Mouse (Mus musculus): ENCODE measurements around the gene Tfap4. TPM values are rescaled to one million over a fixed set of nuclear protein-coding genes. Genes with fewer than 3 reads are reported as not detected.
A peak's percentile ranks its signal among the peaks of the same experiment; 100 is the strongest.
"Not testable (repeated sequence)": the region's sequence is repeated elsewhere in the genome, so short reads cannot be mapped to it uniquely, and the experiment has no call there.

Tfap4 gene
- polyA plus RNA-seq, 1 experiment from 2014 or later = 31.5 TPM

DNA sequence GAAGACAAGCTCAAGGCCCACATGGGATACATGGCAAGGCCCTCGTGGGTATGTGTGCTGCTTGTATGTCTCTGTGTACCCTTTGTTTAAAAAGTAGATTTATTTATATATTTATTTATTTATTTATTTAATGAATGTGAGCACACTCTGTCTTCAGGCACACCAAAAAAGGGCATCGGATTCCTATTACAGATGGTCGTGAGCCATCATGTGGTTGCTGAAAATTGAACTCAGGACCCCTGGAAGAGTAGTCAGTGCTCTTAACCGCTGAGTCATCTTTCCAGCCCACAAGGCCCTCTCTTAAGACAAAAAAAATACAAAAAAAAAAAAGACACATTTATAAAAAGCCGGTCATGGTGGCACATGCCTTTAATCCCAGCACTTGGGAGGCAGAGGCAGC is 12.0 kb downstream of the Tfap4 start:
- Histone ChIP-seq H3K27me3 (no peaks in the 10 kb centered on the region), H3K9ac (no peak overlapping the region), H3K4me1 (peaks cover 15% of the 10 kb centered on the region), H3K4me3 (no peak overlapping the region), H3K4me2 (replicated peaks) (no peak overlapping the region), H3K9me3 (no peaks in the 10 kb centered on the region), H3K27ac (no peak overlapping the region), H3K36me3 (peaks cover 58% of the 10 kb centered on the region)
- no peak for ATAC-seq (ENCODE audit: insufficient number of reproducible peaks, insufficient read depth, low FRiP score, low TSS enrichment)
- WGBS = 87% methylated on average over 5 of the region's 5 CpGs

DNA sequence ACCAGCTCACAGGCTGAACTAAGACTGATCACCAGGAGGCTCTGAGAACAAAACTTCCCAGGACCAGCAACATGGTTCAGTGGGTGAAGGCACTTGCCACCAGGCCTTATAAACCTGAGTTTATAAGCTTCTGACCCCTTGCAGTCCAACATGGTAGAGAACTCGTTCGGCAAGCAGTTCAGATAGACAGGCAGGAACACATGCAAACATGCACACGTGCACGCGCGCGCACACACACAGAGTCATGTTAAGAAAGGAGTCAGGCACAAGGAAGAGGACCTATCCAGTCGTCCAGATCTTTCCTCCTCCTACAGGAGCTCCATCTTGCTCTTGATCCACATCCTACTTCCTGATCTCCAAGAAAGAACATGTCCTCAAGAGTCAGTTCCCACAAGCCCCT is 12.8 kb downstream of the Tfap4 start:
- Histone ChIP-seq H3K4me1 (peaks cover 12% of the 10 kb centered on the region), H3K36me3 (peaks cover 58% of the 10 kb centered on the region), H3K9ac (no peak overlapping the region), H3K4me2 (replicated peaks) (no peak overlapping the region), H3K27me3 (no peaks in the 10 kb centered on the region), H3K9me3 (no peaks in the 10 kb centered on the region), H3K4me3 (no peak overlapping the region), H3K27ac (no peak overlapping the region)
- ATAC-seq (ENCODE audit: insufficient number of reproducible peaks, insufficient read depth, low FRiP score, low TSS enrichment) = no peak
- WGBS = 92% methylated on average over 8 of the region's 8 CpGs

DNA sequence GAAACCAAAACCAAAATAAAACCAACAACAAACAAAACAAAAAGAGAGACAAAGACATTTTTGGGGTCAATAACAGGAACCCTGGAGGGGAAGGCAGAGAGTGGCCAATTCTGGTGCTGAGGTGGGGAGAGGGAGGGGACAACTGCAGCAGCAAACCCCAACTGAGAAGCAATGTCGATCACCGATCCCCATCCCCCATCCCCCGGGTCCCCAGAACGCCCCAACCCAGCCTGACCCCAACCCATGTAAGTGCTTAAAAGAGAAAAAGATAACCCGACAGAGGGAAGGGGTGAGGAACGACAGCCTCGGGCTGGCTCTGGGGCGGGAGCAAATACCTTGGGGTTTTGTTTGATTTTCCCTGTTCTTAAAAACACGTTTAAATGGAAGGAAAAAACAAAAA is 14.8 kb downstream of the Tfap4 start:
- H3K27ac ChIP-seq = no peak overlapping the region
- peaks cover 46% of the 10 kb centered on the region for H3K36me3 ChIP-seq
- no peak for ATAC-seq (ENCODE audit: insufficient number of reproducible peaks, insufficient read depth, low FRiP score, low TSS enrichment)
- H3K4me1 ChIP-seq = 0 out of 2 replicates have a peak, but pooled peaks cover 5% of the 10 kb centered on the region
- 74% methylated on average over 9 of the region's 9 CpGs for WGBS
- H3K4me2 ChIP-seq (replicated peaks) = no peak overlapping the region
- no peak overlapping the region for H3K9ac ChIP-seq
- H3K4me3 ChIP-seq = no peak overlapping the region
- H3K27me3 ChIP-seq = no peaks in the 10 kb centered on the region
- H3K9me3 ChIP-seq = no peaks in the 10 kb centered on the region

DNA sequence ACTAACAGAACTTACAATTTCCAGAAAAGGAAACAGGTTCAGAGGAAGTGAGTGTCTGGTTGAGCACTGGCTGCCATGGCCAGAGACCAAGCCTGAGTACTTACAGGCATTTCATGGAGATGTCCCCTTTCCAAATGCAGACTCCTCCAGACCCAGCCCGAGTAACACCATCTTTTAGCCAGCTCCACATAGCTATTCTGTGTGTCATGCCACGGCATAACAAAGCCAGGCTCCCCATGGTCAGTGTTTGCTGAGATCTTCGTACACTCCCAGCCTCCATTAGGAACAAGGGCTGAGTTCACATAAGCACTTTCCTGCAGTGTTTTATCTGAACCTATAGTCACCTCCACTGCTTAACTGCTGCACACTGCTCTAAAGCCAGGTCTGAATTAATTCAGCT is 16.4 kb downstream of the Tfap4 start:
- ATAC-seq (ENCODE audit: insufficient number of reproducible peaks, insufficient read depth, low FRiP score, low TSS enrichment) = no peak
- H3K27ac ChIP-seq = no peak overlapping the region
- H3K9me3 ChIP-seq = no peaks in the 10 kb centered on the region
- no peaks in the 10 kb centered on the region for H3K27me3 ChIP-seq
- H3K36me3 ChIP-seq = peaks cover 30% of the 10 kb centered on the region
- no peak overlapping the region for H3K4me3 ChIP-seq
- WGBS = 80% methylated on average over 3 of the region's 3 CpGs
- H3K4me1 ChIP-seq = 0 out of 2 replicates have a peak, but pooled peaks cover 5% of the 10 kb centered on the region
- no peak overlapping the region for H3K4me2 ChIP-seq (replicated peaks)
- H3K9ac ChIP-seq = no peak overlapping the region

DNA sequence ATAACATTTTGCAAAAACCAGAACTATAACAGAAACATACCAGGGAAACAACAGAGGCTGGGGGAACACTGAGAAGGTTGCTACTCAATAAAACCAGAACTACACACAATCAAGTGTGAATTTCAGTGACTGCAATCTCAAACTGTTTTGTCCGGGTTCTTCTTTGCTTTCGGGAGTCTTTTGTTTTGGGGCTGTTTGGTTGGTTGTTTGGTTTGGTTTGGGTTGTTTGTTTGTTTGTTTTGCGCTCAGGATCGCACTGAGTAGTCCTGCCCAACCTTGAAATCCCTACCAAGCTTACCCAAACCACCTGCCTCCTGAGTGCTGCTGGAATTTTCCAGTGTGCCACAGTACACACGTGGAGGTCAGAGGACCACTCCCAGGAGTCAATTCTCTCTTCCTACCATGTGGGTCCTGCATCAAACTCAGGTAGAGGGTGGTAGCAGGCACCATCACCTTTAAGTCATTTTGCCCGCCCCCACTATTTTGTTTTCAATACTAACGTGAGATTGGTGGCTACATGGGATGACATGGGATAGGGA is 17.3 kb downstream of the Tfap4 start:
- peaks cover 24% of the 10 kb centered on the region for H3K36me3 ChIP-seq
- H3K4me2 ChIP-seq (replicated peaks) = peak overlapping the region; percentile 50
- no peaks in the 10 kb centered on the region for H3K27me3 ChIP-seq
- H3K4me1 ChIP-seq = peaks cover 8% of the 10 kb centered on the region; the same call in 1 of the 2 replicates
- H3K4me3 ChIP-seq = peak overlapping the region; percentile 41
- no peak overlapping the region for H3K9ac ChIP-seq
- H3K9me3 ChIP-seq = no peaks in the 10 kb centered on the region
- 44% methylated on average over 7 of the region's 7 CpGs for WGBS
- no peak for ATAC-seq (ENCODE audit: insufficient number of reproducible peaks, insufficient read depth, low FRiP score, low TSS enrichment)
- H3K27ac ChIP-seq = no peak overlapping the region

DNA sequence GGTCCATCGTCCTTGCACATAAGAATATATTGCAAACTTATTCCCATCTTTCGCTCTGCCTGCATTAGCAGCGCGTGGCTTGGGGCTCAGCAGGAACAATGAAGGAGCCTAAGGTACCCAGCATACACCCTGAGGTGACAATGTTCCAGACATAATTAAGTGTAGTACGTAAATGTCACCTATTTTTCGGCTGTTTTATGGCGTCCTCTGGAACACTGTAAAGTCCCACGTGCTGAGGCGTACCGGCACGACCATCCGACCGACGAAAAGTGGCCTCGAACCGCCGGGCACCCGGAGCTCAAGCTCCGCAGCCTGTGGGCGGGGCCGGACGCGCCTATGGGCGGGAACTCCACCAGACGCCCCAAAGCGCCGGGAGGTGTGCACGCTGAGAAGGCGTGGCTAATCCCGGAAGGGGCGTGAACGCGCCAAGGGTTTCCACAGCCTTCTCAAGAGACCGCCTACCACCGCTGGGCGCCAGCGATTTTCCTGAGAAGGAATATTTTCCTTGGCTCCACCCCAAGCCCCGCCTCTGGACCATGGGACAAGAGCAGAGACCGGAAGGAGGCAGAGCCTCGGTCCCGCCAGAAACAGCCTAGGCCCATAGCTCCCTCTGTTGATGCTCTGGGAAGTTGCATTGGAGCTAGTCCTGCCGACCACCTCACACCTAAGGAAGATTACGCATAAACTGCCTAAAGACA is 18.0 kb downstream of the Tfap4 start, which contains the start of gene Srl:
Srl (minus strand) TSS at position 316 of the 698 bp plus-strand sequence.
- H3K27ac ChIP-seq = no peak within 1 kb of the TSS
- peaks cover 17% of the 10 kb centered on the region for H3K36me3 ChIP-seq
- no peaks in the 10 kb centered on the region for H3K27me3 ChIP-seq
- ATAC-seq (ENCODE audit: insufficient number of reproducible peaks, insufficient read depth, low FRiP score, low TSS enrichment) = peak; percentile 95
- H3K4me1 ChIP-seq = peaks cover 8% of the 10 kb centered on the region; the same call in 1 of the 2 replicates
- peak within 1 kb of the TSS; percentile 50 for H3K9ac ChIP-seq
- H3K4me2 ChIP-seq (replicated peaks) = peak within 1 kb of the TSS; percentile 50
- H3K4me3 ChIP-seq = peak within 1 kb of the TSS; percentile 41
- no peaks in the 10 kb centered on the region for H3K9me3 ChIP-seq
- under 1% methylated on average over 43 of the region's 43 CpGs for WGBS

DNA sequence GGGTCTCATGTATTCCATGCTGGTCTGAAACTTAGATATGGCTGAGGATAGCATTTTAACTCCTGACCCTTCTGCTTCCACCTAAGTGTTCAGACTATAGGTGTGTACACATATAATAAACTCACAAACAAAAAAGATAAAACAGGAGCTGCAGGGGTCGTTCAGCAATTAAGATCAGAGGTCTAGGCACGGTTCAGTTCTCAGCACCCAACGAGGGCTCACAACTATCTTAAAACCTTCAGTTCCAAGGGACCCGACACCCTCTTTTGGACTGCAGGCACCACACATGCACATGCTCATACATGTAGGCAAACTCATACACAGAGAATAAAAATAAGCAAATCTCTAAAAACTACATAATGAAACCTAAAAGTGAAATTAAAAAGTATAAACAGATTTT is 18.6 kb downstream of the Tfap4 start:
- Histone ChIP-seq H3K9me3 (no peaks in the 10 kb centered on the region), H3K9ac (0 out of 2 replicates have a peak overlapping the region, but pooled peaks have one; percentile 31), H3K27ac (no peak overlapping the region), H3K36me3 (peaks cover 12% of the 10 kb centered on the region), H3K4me2 (replicated peaks) (peak overlapping the region; percentile 50), H3K27me3 (no peaks in the 10 kb centered on the region), H3K4me3 (peak overlapping the region; percentile 41), H3K4me1 (peaks cover 8% of the 10 kb centered on the region; the same call in 1 of the 2 replicates)
- ATAC-seq (ENCODE audit: insufficient number of reproducible peaks, insufficient read depth, low FRiP score, low TSS enrichment) = no peak
- WGBS = 61% methylated on average over 4 of the region's 4 CpGs

DNA sequence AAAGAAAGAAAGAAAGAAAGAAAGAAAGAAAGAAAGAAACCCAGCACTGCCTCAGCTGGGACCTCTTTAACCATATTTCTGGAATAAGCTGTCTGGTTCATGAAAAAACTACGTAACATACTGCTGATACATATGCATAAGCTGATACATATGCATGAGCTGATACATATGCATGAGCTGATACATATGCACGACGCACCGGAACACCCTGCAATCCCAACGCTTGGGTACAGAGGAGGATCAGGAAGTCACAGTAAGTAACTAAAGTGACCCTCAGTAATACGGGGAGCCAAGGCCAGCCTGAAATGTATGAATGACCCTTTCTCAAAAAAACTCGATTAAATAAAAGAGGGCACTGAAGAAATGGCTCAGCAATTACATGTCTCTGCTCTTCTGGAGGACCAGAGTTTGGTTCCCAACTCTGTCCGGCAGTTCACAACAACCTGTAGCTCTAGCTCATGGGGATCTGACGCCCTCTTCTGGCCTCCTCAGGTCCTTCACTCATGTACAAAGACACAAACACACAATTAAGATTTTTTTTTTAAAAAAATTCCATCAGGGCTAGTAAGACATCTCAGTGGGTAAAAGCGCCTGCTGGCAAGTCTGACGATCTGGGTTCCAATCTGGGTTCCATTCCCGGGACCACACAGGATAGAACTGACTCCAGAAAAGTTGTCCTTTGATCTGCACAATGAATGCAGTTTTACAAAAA is 19.4 kb downstream of the Tfap4 start:
- ATAC-seq (ENCODE audit: insufficient number of reproducible peaks, insufficient read depth, low FRiP score, low TSS enrichment) = no peak
- Histone ChIP-seq H3K36me3 (peaks cover 5% of the 10 kb centered on the region), H3K27me3 (no peaks in the 10 kb centered on the region), H3K27ac (no peak overlapping the region), H3K4me1 (peaks cover 8% of the 10 kb centered on the region; the same call in 1 of the 2 replicates), H3K9me3 (no peaks in the 10 kb centered on the region), H3K9ac (no peak overlapping the region), H3K4me3 (no peak overlapping the region), H3K4me2 (replicated peaks) (no peak overlapping the region)
- 82% methylated on average over 12 of the region's 12 CpGs for WGBS

DNA sequence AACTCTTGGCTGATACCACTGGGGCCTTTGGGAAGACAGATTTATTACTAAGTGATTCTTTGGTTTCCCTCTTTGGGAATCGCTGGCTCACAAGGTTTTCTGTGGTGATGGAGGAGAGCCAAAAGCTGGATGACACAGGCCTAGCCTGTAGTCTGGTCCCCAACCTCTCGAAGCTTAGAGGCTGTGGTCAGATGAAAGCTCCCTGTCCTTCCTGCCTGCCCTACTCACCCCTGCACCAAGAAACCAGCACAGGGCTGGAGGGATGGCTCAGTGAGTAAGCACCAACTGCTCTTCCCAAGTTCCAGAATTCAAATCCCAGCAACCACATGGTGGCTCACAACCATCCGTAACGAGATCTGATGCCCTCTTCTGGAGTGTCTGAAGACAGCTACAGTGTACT is 20.1 kb downstream of the Tfap4 start:
- no peak overlapping the region for H3K9ac ChIP-seq
- no peaks in the 10 kb centered on the region for H3K27me3 ChIP-seq
- H3K4me2 ChIP-seq (replicated peaks) = no peak overlapping the region
- ATAC-seq (ENCODE audit: insufficient number of reproducible peaks, insufficient read depth, low FRiP score, low TSS enrichment) = no peak
- no peaks in the 10 kb centered on the region for H3K36me3 ChIP-seq
- no peak overlapping the region for H3K27ac ChIP-seq
- H3K4me1 ChIP-seq = peaks cover 8% of the 10 kb centered on the region; the same call in 1 of the 2 replicates
- WGBS = 74% methylated on average over 4 of the region's 4 CpGs
- H3K9me3 ChIP-seq = no peaks in the 10 kb centered on the region
- H3K4me3 ChIP-seq = no peak overlapping the region

DNA sequence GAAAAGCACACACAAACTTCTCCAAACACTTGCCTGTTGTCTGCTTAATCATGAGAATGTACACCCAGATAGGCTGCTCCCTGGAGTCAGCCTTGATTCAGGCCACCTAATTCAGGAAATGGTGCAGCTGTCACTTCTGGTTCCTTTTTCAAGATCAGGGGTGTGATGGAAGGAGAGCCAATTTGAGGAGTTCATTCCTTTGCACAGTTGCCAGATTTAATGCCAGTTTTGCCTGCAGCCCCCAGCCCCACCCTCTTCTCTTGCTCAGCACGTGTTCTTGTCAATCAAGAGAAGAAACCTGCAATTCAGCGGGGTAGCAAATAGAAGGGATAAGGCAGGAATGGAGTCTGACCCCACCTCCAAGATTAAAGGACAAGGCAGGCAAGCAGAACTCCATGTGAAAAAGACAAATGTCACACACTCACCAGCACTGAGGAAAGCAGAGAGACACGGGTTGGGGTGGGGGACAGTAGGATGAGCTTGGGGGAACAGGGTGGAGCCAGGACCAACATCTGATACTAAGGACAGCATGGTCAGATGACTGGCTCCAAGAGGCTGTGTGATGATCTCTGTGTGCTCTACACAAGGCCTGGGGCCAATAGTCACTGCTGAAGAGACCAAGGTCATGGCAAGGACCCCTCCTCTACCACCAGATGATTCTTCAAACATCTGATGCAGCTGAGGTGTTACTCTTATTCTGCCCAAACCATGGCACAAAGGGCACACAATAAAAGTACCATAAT is 21.9 kb downstream of the Tfap4 start:
- Histone ChIP-seq H3K27ac (no peak overlapping the region), H3K4me1 (peaks cover 8% of the 10 kb centered on the region; the same call in 1 of the 2 replicates), H3K9ac (no peak overlapping the region), H3K9me3 (no peaks in the 10 kb centered on the region), H3K27me3 (no peaks in the 10 kb centered on the region), H3K4me3 (no peak overlapping the region), H3K4me2 (replicated peaks) (no peak overlapping the region), H3K36me3 (no peaks in the 10 kb centered on the region)
- no peak for ATAC-seq (ENCODE audit: insufficient number of reproducible peaks, insufficient read depth, low FRiP score, low TSS enrichment)
- WGBS = 67% methylated on average over 3 of the region's 3 CpGs

DNA sequence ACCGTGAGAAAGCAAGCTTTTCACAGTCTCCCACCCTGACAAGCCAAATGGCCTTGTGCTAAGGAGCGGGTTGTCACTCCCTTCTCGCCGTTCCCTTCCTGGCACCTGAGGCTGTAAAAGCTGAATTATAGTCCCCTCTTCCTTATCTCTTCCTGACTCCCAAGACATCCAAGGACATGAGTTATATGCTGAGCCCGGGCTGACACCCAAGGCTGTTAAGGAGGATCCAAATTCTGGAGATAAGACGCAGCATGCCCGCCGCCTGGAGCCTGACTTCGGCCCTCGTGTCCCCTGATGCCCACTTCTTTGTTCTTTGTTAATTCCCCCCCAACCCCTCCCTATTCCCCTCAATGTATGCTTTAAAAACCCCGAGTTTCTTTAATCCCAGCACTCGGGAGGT is 32.3 kb downstream of the Tfap4 start:
- not testable (repeated sequence) for H3K4me1 ChIP-seq; ATAC-seq (ENCODE audit: insufficient number of reproducible peaks, insufficient read depth, low FRiP score, low TSS enrichment); H3K9me3 ChIP-seq; H3K4me3 ChIP-seq; H3K9ac ChIP-seq; H3K36me3 ChIP-seq; H3K27ac ChIP-seq; H3K4me2 ChIP-seq (replicated peaks); H3K27me3 ChIP-seq
- WGBS = 93% methylated on average over 12 of the region's 12 CpGs
